Mouse (Mus musculus): ENCODE data around the gene Gprc5a.

The Gprc5a gene

DNA sequence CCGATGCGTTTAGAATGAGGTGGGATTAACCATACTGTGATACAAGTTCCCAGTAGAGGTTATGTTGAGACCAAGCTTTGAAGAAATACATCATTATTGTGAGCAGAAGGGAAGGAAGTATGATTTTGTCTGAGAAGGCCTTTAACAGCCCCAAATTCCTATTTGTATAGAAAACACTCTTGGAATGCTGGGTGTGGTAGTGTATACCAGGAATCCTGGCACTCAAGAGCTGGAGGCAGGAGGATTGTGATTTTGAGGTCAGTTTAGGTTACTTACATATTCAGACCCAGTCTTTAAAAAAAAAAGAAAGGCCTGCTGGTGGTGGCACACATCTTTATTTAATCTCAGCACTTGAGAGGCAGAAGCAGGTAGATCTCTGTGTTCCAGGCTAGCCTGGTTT is 4.9 kb downstream of the Gprc5a start:
- DNase-seq (ENCODE audit: low read depth, low spot score) = peak; percentile 61

DNA sequence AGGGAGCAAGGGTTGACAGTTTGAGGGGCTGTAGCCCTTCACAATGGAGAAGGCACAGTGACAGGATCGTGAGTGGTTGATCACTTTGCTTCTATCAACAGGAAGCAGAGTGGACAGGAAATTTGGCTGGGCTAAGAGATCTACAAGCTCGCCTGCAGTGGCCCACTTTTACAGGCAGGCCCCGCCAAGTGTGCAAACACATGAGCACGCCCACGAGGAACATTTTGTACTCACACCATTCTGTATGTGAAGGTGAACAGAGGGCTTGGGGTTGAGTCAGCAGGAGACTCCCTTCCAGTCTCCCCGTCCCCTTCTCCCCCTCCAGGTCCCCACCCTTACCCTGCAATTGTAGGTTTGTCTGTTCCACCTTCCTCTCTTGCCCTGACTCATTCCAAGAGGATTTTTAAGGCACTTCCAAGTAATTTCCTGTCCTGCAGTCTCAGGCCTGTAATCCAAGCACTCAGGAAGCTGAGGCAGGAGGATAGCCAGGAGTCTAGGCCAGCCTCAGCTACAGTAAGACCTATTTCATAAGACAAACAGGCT is 9.0 kb downstream of the Gprc5a start:
- DNase-seq (ENCODE audit: low read depth, low spot score) = peak; percentile 33

DNA sequence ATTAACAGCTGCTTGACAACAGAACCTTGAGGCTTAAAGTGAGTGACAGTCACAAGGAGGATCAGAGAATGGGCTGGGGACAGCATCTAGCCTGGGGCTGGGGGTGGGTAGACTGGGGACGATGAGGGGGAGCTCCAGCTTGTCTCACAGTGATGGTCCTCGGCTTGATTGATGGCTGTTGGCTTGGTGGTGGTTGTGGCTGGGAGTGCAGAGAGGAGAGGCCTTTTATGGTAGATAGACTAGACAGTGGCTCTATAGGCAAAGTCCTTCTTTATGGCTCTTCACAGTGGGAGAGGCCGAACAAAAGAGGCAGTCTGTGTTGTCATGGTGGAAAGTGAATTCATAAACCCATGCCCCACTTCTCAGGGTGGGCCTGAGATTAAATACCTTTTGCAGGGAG is 10.8 kb downstream of the Gprc5a start:
- DNase-seq (ENCODE audit: low read depth, low spot score) = no peak

DNA sequence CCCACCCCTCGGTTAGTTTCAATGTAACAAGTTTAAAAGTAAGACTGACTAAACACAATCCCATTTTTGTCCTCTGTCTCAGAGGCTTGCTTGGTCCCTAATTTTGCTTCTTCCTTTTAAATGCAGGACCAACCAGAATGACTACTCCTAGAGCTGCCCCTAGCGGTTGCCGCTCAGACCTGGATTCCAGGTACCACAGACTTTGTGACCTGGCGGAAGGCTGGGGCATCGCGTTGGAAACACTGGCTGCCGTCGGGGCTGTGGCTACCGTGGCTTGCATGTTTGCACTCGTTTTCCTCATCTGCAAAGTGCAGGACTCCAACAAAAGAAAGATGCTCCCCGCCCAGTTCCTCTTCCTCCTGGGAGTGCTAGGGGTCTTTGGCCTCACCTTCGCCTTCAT is 13.0 kb downstream of the Gprc5a start:
- peak; percentile 79 for DNase-seq (ENCODE audit: low read depth, low spot score)

DNA sequence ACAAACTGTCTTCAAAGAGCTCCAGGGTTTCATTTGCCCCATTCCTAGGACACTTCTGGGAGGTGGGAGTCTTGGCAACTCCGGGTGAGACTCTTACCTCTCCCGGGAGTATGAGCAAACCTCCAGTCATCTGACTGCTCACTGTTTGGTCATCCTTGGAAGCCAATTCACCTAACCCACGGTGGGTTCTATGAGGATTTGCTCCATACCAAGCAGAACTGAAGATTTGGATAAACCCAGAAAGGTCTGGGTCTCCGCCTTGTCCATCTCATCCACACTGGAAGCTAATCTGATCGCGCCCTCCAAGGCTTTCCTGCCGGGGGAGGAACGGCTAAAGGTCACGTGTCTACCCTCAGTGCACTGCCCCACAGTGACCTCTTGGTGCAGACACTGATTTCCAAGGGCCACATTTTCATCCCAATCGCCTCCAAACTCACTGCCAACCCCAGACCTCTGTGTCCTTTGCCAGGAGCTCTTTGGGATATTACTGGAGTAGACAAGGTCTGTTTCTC is 18.6 kb downstream of the Gprc5a start:
- peak; percentile 46 for DNase-seq (ENCODE audit: low read depth, low spot score)

DNA sequence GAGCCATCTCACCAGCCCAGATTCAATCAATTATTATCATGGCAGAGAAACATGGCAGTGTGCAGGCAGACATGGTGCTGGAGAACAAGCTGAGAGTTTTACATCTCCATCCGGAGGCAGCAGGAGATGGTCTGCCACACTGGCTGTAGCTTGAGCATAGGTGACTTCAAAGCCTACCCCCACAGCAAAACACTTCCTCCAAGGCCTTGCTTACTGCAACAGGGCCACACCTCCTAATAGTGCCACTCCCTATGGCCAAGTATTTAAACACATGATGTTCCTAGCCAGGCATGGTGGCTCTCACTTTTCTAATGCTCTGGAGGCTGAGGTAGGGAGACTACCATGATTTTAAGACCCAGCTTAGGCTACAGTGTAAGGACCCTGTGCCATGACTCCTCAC is 20.3 kb downstream of the Gprc5a start:
- peak; percentile 48 for DNase-seq (ENCODE audit: low read depth, low spot score)

DNA sequence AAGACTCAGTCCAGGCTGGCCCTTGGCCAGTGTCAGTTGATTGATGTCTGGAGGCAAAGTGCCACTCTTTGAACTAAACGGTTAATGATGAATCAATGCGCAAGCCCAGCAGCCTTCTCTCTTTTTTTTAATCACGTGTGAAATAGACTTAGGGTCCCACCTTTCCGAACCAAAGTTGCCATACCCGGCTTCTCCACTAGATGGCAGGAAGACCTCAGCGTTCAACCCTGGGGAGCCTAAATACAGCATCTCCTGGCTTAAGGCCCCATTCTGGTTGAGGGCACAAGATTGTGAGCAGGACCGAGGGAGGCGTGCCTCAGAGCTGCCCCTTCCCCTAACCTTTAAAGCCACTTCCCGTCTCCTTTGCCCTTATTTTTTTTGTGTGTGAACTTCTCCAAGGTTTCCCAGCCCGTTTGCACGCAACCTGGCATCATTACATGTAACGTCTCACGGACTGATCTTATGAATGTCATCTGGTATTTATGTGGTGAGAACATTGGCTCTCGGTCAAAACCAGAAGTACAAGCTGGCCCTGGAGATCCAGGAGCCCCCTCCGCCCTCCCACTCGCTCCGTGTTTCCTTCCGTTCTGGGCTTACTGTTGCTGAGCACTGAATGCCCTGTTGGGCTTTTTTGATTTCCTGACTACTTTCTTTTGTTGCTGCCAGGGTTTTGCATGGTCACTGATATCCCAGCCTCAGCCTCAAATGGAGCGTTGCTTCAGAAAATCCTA is 22.4 kb downstream of the Gprc5a start:
- peak; percentile 89 for DNase-seq (ENCODE audit: low read depth, low spot score)

DNA sequence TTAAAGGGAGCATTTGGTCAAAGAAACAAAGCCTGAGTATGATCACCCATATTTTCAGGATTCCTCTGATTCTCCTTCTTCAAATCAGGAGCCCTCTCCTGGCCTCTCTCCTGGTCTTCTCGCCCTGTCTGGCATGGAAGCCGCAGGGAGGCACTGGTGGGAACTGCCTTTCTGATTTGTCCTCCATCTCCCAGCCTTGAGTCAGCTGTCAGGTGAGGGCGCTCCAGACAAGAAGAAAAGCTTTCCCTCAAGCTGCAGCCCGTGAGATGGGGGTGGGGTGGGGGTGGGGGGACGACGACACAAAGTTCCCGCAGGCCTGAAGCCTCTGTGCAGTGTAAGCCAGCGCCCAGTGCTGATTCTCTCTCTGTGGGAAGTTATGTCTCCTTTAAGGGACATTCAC is 24.3 kb downstream of the Gprc5a start:
- peak; percentile 50 for DNase-seq (ENCODE audit: low read depth, low spot score)

DNA sequence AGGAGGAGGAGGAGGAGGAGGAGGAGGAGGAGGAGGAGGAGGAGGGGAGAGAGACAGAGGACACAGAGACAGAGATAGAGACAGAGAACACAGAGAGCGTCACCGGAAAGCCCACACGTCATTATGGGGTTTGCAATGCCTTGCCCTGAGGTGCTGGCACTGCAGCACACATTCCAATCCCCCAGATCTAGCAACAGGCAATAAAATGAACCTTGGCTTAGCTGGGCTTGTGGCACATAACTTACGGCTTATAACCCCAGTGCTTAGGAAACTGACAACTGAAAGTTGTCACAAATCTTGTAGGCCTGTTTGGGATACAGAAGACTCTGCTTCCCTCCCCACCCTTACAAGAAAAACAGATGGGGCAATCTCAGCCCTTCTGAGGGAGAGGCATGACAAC is 25.2 kb downstream of the Gprc5a start:
- no peak for DNase-seq (ENCODE audit: low read depth, low spot score)

DNA sequence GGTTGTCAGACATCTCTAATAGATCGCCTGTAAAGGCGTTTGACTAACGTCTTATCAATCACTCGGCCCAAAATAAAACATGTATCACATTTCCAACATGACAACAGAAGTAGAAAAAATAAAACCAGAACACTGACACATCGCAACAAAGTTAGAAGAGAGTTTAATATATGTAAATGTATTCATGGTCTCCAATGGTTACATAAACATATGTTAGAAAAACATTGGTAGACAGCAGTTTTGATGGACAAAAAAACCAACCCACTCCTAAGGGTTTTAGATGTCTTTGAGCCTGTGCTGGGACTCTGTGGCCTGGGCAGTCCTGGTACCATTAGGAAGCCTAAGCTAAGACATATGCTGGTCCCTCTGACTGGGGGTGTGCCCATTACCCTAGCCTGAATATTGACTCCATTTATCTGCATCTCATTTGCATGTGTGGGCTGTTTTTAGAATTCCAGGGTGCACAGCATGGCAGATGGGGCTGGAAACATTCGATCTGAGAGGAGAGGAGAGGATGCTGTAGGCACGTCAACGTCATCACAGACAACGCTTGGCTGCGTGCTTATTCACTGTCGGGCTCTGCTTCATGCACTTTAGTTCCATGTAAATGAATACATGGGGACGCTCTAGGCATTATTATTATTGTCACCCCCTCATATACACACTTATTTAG is 27.5 kb downstream of the Gprc5a start:
- no peak for DNase-seq (ENCODE audit: low read depth, low spot score)

DNA sequence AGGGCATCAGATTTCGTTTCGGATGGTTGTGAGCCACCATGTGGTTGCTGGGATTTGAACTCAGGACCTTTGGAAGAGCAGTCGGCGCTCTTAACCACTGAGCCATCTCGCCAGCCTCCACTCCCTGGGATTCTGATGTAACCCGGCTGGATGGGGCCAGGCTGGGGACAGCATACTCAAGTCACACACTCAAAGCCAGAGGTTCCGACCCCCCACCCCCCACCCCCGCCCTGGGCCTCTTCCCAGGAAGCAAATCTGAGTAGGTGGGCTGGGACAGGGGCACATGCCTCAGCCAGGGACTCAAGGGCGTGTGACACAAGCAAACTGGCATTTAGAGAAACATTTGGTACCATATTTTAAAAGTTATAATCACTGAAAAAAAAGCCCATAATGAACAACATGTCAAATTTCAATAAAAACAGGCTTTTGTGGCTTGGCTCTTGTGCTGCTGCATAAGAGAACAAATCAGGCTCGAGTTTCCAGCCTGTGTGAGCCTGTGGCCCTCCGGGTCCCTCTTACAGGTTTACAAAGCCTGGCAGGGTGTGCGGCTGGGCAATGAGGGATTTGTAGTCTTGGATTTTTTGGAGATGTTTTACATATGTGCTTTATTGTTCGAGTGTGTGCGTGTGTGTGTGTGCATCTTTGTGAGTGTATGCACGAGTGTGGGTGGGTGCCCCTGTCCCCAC is 35.5 kb downstream of the Gprc5a start:
- DNase-seq (ENCODE audit: low read depth, low spot score) = no peak

DNA sequence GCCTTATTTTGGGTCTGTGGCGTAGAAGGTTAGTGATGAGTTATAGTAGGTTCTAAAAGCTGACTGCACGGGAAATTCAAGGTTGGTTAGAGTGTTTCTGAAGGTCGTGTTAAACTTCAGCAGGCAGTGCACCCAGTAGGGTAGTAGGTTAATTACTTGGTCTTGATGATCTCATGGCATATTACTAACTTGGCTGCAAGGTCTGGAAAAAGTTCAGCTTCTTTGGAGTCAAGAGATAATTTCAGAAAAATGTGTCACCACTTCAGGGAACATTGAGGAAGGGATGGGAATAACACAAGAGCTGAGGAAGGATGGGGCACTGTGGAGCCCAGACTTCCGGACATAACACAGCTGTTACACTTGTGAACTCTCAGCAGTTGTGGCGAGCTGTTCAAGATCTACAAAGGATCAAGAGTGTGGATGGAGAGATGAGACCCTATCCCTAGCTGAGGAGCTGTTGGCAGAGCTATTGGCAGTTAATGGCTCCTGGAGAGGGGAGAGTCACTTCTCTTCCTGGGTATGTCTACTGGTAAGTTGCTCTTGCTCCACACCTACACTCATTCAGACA is 37.4 kb downstream of the Gprc5a start:
- no peak for DNase-seq (ENCODE audit: low read depth, low spot score)

DNA sequence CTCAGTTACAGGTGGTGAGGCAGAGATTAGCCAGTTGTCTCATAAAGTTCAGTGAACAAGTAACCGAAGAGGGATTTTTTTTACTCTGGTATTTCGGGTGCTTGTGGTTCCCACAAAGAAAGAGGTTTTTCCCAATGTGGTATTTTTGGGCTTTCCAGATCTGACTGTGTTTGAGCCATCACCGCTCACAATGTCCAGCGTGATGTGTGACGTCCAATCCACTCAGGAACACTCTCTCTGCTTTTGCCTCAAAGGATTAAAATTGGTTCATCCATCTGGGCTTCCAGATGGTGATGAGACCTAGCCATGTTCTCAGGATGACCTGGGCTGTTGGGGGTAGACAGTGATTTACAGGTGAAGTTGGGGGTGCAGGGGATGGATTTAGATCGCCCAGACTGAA is 41.6 kb downstream of the Gprc5a start:
- no peak for DNase-seq (ENCODE audit: low read depth, low spot score)

DNA sequence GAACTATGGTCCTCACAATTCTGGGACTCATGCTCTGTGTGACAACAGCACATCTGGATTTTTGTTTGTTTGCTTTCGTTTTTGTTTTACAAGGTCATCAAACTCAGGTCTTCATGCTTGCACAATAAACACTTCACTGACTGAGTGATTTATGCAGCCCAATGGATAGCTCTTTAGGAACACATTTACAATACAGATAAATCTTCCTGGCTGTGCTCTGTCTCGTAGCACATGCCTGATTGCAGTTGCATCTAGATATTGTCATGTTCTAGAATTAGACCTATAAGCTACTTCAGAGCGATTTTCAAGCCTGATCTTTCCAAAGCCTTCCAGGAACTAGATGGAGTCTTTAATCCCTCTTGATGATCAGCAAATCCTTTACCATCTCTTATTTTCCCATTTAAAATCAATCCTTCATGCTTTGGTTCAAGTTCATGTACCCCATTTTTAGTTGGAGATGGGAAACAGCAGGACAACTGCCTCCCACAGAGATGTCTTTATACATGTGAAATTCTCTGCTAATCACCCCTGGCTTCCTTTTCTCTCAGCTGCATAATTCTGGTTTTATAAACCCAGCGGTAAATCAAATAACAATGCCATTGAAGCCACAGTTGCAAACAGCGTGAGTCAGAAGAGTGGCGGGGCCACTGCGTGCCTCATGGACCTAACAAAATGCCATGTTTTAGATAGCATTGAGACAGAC is 47.1 kb downstream of the Gprc5a start:
- peak; percentile 27 for DNase-seq (ENCODE audit: low read depth, low spot score)

DNA sequence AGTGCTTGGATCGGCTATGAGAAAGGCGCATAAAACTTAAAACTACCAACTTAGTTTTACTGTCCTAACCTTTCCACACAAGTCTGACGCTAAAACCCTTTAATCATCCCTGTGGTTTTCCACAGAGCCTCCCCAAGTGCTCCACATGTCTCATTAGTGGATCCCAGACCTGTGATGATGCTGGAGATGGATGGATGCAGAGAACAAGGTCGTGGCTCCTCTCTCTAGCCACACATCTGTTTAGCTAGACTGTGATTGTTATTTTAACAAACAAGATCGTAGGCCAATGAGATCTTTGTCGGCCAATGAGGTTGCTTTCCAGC is 47.6 kb downstream of the Gprc5a start:
- DNase-seq (ENCODE audit: low read depth, low spot score) = no peak

DNA sequence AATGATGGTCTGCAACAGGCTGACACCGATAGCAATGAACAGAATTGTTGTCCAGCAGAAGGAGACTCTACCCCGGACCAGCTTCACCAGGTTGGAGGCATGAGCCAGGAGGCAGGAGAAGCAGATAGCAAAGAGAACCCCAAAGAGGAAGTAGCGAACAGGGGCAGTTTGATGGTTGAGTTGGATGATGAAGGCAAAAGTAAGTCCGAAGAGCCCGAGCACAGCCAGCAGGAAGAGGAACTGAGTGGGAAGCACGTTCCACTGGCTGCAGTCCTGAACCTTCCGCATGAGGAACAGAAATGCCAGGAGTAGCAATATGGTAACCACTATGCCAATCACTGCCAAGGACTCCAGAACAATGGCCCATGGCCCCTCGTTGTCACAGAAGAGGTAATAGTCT is 51.0 kb downstream of the Gprc5a start:
- DNase-seq (ENCODE audit: low read depth, low spot score) = no peak

DNA sequence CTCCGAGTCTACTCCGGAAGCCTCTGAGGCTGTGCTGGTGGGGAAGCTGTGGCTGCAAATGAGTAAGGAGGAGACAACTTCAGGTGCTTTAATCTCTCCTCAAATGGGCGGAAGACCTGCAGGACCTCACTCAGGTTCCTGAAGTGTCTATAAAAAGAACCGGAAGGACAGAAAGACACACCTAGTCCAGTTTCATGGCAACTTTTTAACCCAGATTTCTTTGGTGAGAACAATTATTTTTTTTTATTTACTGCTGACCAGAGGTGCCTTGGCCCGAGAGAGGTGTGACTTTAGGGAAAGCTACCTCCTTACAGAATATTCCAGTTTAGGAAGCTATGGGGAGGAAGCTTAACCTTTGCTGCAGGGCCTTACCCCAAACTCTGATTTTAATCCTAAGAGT is 52.7 kb downstream of the Gprc5a start, which contains the start of gene Gprc5d:
Gene Gprc5d, minus strand, starts transcription at position 101 of the 400 bp plus-strand sequence.
- DNase-seq (ENCODE audit: low read depth, low spot score) = no peak

DNA sequence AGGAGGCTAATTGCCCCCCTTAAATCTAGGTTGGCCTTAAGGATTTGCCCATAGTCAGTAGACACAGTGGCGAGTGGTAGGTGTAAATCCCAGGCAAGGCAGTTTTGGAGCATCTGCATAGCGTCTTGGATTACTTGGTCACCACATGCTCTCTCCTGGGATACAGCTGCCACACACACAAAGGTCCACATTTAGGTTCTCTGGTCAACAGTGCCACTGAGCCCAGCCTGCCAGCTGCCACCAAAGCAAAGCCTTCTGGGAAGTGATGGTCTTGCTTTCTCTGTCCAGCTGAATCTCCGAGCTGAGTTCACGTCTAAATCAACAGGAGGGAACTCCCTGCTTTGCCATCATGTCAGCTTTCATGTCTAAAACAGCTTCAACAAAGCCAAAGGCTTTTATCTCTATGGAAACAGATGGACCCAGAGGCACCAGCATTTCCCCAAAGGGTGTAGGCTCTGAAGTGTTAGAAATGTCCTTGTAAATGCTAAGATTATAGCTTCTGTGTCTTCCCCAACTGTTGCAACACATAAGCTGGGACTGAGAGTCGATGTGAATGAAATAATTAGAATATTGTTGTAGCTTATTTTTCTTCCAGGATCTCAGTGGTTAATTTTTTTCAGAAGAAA is 59.4 kb downstream of the Gprc5a start:
- DNase-seq (ENCODE audit: low read depth, low spot score) = no peak

DNA sequence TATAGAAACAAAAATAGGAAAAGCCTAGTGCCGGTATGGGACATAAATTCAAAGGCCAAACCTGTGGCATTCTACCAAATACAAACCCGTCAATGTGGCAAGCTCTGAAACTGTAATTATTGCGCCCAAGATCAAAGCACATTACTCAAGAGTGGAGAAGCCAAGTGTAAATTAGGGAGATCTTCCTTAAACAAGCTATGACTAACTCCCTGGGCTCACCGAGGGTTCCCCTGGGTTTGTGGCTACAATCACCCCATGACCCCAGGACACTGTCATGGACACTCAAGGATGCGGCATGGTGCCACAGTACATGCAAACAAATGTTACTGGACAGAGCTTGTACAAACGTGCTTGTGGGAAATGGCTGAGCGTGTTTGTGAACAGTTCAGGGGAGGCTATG is 67.6 kb downstream of the Gprc5a start:
- DNase-seq (ENCODE audit: low read depth, low spot score) = no peak

DNA sequence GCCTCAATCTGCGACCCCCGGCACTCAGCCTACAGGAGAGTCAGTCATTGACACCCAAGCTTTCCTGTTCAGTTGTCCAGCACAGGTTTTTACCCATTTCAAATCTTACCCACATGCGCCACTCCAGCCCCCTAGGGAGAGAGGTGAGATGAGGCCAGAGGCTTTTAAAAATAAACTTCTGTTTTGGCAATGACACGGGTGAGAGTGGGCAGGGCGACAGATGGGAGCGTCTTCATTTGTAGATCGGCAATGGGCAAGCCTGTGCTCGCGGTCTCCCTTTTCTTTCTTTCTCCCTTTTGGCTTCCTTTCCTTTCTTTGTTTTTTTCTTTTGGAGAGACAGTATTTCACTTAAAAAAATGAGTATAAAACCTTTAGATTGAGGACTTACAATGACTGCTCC is 68.0 kb downstream of the Gprc5a start:
- no peak for DNase-seq (ENCODE audit: low read depth, low spot score)
